Mouse (Mus musculus): ENCODE data around the gene Dmrta2. TPM values are rescaled to one million over a fixed set of nuclear protein-coding genes. Genes with fewer than 3 reads are reported as not detected.

Dmrta2 gene
- polyA plus RNA-seq (2015; fragmentation: Nextera tagmentation; extraction: Ambion mirVana): not detected in 2 replicates

GRCm38 (mm10) chr4:109977148-109978067, at the start of gene Dmrta2:
Gene Dmrta2, plus strand, starts transcription at chr4:109978053.
- H3K27ac ChIP-seq: no peak within 1 kb of the TSS
- WGBS (ENCODE audit: insufficient replicate concordance): 2% methylated on average over 64 of the region's 64 CpGs

GRCm38 (mm10) chr4:109929058-109929457, 48.8 kb upstream of the Dmrta2 start:
- no peak overlapping the region for H3K4me2 ChIP-seq
- 88% methylated on average over 1 of the region's 1 CpGs for WGBS (ENCODE audit: insufficient replicate concordance)
- no peak for DNase-seq
- H3K4me3 ChIP-seq (replicated peaks): no peak overlapping the region
- no peak for ATAC-seq (ENCODE audit: low read depth)
- no peaks in the 10 kb centered on the region for H3K27me3 ChIP-seq
- no peaks in the 10 kb centered on the region for H3K4me1 ChIP-seq (replicated peaks)
- H3K36me3 ChIP-seq: peaks cover 10% of the 10 kb centered on the region
- H3K9me3 ChIP-seq (replicated peaks): no peaks in the 10 kb centered on the region
- H3K27ac ChIP-seq: no peak overlapping the region
- H3K9ac ChIP-seq: no peak overlapping the region

More at GRCm38 (mm10) chr4:109977148-109978067, at the start of gene Dmrta2:
- Histone ChIP-seq H3K27me3 (peaks cover 99% of the 10 kb centered on the region), H3K4me2 (peak within 1 kb of the TSS; percentile 54), H3K9me3 (replicated peaks) (no peaks in the 10 kb centered on the region), H3K4me1 (replicated peaks) (peaks cover 18% of the 10 kb centered on the region), H3K9ac (no peak within 1 kb of the TSS), H3K4me3 (replicated peaks) (peak within 1 kb of the TSS; percentile 37), H3K36me3 (no peaks in the 10 kb centered on the region)
- ATAC-seq (ENCODE audit: low read depth) (0 out of 2 replicates have a peak, but pooled peaks have one; percentile 11), DNase-seq (no peak)

GRCm38 (mm10) chr4:109930445-109930844, 47.4 kb upstream of the Dmrta2 start:
- no peak overlapping the region for H3K27ac ChIP-seq
- H3K4me1 ChIP-seq (replicated peaks): no peaks in the 10 kb centered on the region
- no peak overlapping the region for H3K4me3 ChIP-seq (replicated peaks)
- H3K4me2 ChIP-seq: no peak overlapping the region
- H3K36me3 ChIP-seq: peaks cover 12% of the 10 kb centered on the region
- 80% methylated on average over 1 of the region's 1 CpGs for WGBS (ENCODE audit: insufficient replicate concordance)
- DNase-seq: no peak
- H3K9me3 ChIP-seq (replicated peaks): no peaks in the 10 kb centered on the region
- ATAC-seq (ENCODE audit: low read depth): no peak
- H3K27me3 ChIP-seq: no peaks in the 10 kb centered on the region
- H3K9ac ChIP-seq: no peak overlapping the region

GRCm38 (mm10) chr4:109930935-109931334, 46.9 kb upstream of the Dmrta2 start:
- no peak for ATAC-seq (ENCODE audit: low read depth)
- WGBS (ENCODE audit: insufficient replicate concordance): 70% methylated on average over 1 of the region's 1 CpGs
- no peak overlapping the region for H3K27ac ChIP-seq

GRCm38 (mm10) chr4:109936557-109936956, 41.3 kb upstream of the Dmrta2 start:
- no peak overlapping the region for H3K4me2 ChIP-seq
- no peaks in the 10 kb centered on the region for H3K4me1 ChIP-seq (replicated peaks)
- H3K36me3 ChIP-seq: peaks cover 12% of the 10 kb centered on the region; the same call in 1 of the 2 replicates
- no peaks in the 10 kb centered on the region for H3K27me3 ChIP-seq
- no peaks in the 10 kb centered on the region for H3K9me3 ChIP-seq (replicated peaks)
- ATAC-seq (ENCODE audit: low read depth) (no peak), DNase-seq (no peak)
- no peak overlapping the region for H3K27ac ChIP-seq
- H3K9ac ChIP-seq: no peak overlapping the region
- WGBS (ENCODE audit: insufficient replicate concordance): 73% methylated on average over 3 of the region's 3 CpGs
- no peak overlapping the region for H3K4me3 ChIP-seq (replicated peaks)

More at GRCm38 (mm10) chr4:109930935-109931334, 46.9 kb upstream of the Dmrta2 start:
- DNase-seq: no peak
- H3K36me3 ChIP-seq: peaks cover 14% of the 10 kb centered on the region
- H3K4me1 ChIP-seq (replicated peaks): no peaks in the 10 kb centered on the region
- no peak overlapping the region for H3K4me3 ChIP-seq (replicated peaks)
- H3K9me3 ChIP-seq (replicated peaks): no peaks in the 10 kb centered on the region
- no peak overlapping the region for H3K9ac ChIP-seq
- no peak overlapping the region for H3K4me2 ChIP-seq
- H3K27me3 ChIP-seq: no peaks in the 10 kb centered on the region

- no peak overlapping the region for H3K27ac ChIP-seq
- no peak overlapping the region for H3K9ac ChIP-seq
- no peaks in the 10 kb centered on the region for H3K4me1 ChIP-seq (replicated peaks)
- ATAC-seq (ENCODE audit: low read depth): no peak
- peaks cover 7% of the 10 kb centered on the region; the same call in 1 of the 2 replicates for H3K36me3 ChIP-seq
- H3K4me2 ChIP-seq: no peak overlapping the region
- no peak for DNase-seq
- no peaks in the 10 kb centered on the region for H3K9me3 ChIP-seq (replicated peaks)
- no peaks in the 10 kb centered on the region for H3K27me3 ChIP-seq
- no peak overlapping the region for H3K4me3 ChIP-seq (replicated peaks)
Measured at GRCm38 (mm10) chr4:109939291-109939690, 38.6 kb upstream of the Dmrta2 start.

- Histone ChIP-seq H3K36me3 (0 out of 2 replicates have a peak, but pooled peaks cover 6% of the 10 kb centered on the region), H3K4me2 (no peak overlapping the region), H3K4me1 (replicated peaks) (peaks cover 8% of the 10 kb centered on the region), H3K9me3 (replicated peaks) (no peaks in the 10 kb centered on the region), H3K27ac (no peak overlapping the region), H3K9ac (no peak overlapping the region), H3K27me3 (no peaks in the 10 kb centered on the region), H3K4me3 (replicated peaks) (no peak overlapping the region)
- ATAC-seq (ENCODE audit: low read depth): no peak
- DNase-seq: no peak
- WGBS (ENCODE audit: insufficient replicate concordance): 90% methylated on average over 1 of the region's 1 CpGs
Measured at GRCm38 (mm10) chr4:109945554-109945953, 32.3 kb upstream of the Dmrta2 start.

GRCm38 (mm10) chr4:109949307-109949706, 28.5 kb upstream of the Dmrta2 start:
- Histone ChIP-seq H3K9ac (no peak overlapping the region), H3K27me3 (no peaks in the 10 kb centered on the region), H3K27ac (no peak overlapping the region), H3K4me2 (no peak overlapping the region), H3K9me3 (replicated peaks) (no peaks in the 10 kb centered on the region), H3K4me1 (replicated peaks) (peaks cover 8% of the 10 kb centered on the region), H3K36me3 (0 out of 2 replicates have a peak, but pooled peaks cover 5% of the 10 kb centered on the region), H3K4me3 (replicated peaks) (no peak overlapping the region)
- peak; percentile 72 for ATAC-seq (ENCODE audit: low read depth)
- WGBS (ENCODE audit: insufficient replicate concordance): 74% methylated on average over 3 of the region's 3 CpGs
- peak; percentile 10 for DNase-seq

GRCm38 (mm10) chr4:109953509-109953908, 24.3 kb upstream of the Dmrta2 start:
- Histone ChIP-seq H3K4me3 (replicated peaks) (no peak overlapping the region), H3K27me3 (no peaks in the 10 kb centered on the region), H3K4me1 (replicated peaks) (peaks cover 8% of the 10 kb centered on the region), H3K9ac (no peak overlapping the region), H3K27ac (no peak overlapping the region), H3K4me2 (no peak overlapping the region), H3K9me3 (replicated peaks) (no peaks in the 10 kb centered on the region), H3K36me3 (no peaks in the 10 kb centered on the region)
- 67% methylated on average over 1 of the region's 1 CpGs for WGBS (ENCODE audit: insufficient replicate concordance)
- DNase-seq: no peak
- no peak for ATAC-seq (ENCODE audit: low read depth)

- Histone ChIP-seq H3K27me3 (no peaks in the 10 kb centered on the region), H3K4me2 (no peak overlapping the region), H3K4me3 (replicated peaks) (no peak overlapping the region), H3K9ac (no peak overlapping the region), H3K27ac (no peak overlapping the region), H3K4me1 (replicated peaks) (0 out of 2 replicates have a peak, but pooled peaks cover 3% of the 10 kb centered on the region), H3K9me3 (replicated peaks) (no peaks in the 10 kb centered on the region), H3K36me3 (0 out of 2 replicates have a peak, but pooled peaks cover 4% of the 10 kb centered on the region)
- DNase-seq: no peak
- no peak for ATAC-seq (ENCODE audit: low read depth)
- WGBS (ENCODE audit: insufficient replicate concordance): 74% methylated on average over 5 of the region's 5 CpGs
Measured at GRCm38 (mm10) chr4:109960201-109960935, 17.5 kb upstream of the Dmrta2 start.

- ATAC-seq (ENCODE audit: low read depth): no peak; the same call in 1 of the 2 replicates
- Histone ChIP-seq H3K9ac (no peak overlapping the region), H3K27me3 (no peaks in the 10 kb centered on the region), H3K9me3 (replicated peaks) (no peaks in the 10 kb centered on the region), H3K4me1 (replicated peaks) (0 out of 2 replicates have a peak, but pooled peaks cover 6% of the 10 kb centered on the region), H3K27ac (no peak overlapping the region), H3K4me2 (no peak overlapping the region), H3K4me3 (replicated peaks) (no peak overlapping the region), H3K36me3 (0 out of 2 replicates have a peak, but pooled peaks cover 7% of the 10 kb centered on the region)
- WGBS (ENCODE audit: insufficient replicate concordance): 45% methylated on average over 5 of the region's 5 CpGs
- DNase-seq: no peak
Measured at GRCm38 (mm10) chr4:109963570-109964279, 14.1 kb upstream of the Dmrta2 start.

All from liver, embryonic 13.5 days (tissue).